Mouse (Mus musculus) small intestine, adult 2 months (tissue): ENCODE measurements at regions not wholly inside any gene's neighbourhood (a gene's known extent, or its start where the extent isn't known, plus 50 kb on each side); places are given as distances from the start of the nearest gene placed in this dataset.

ENCODE experiments used
- H3K27ac ChIP-seq: fragments of 200-500 bp; 2 replicates; pipeline ENCODE4 v1.5.1; 2012; ENCODE audit warnings: low read depth, low read length, control low read depth, inconsistent platforms; ENCODE audit not compliant: insufficient read depth
- H3K27me3 ChIP-seq: fragments of 200-500 bp; 2 replicates; pipeline ENCODE4 v1.6.1; 2012; ENCODE audit warnings: mild to moderate bottlenecking, moderate library complexity, low read length, inconsistent platforms; ENCODE audit not compliant: control insufficient read depth, insufficient read depth
- H3K36me3 ChIP-seq: fragments of 200-500 bp; 2 replicates; pipeline ENCODE4 v1.6.1; 2012; ENCODE audit warnings: mild to moderate bottlenecking, low read length, control low read depth, inconsistent platforms; ENCODE audit not compliant: control insufficient read depth, insufficient read depth
- H3K4me1 ChIP-seq: fragments of 200-500 bp; 2 replicates; pipeline ENCODE4 v1.6.1; 2012; ENCODE audit warnings: low read length, inconsistent platforms, mixed read lengths; ENCODE audit not compliant: control insufficient read depth, insufficient read depth, insufficient read length
- H3K4me3 ChIP-seq: fragments of 200-500 bp; 2 replicates; pipeline ENCODE4 v1.5.1; 2012; ENCODE audit warnings: low read depth, mild to moderate bottlenecking, control low read depth, inconsistent platforms, low read length, moderate library complexity
- CTCF ChIP-seq: fragments of 200-500 bp; IDR thresholded peaks from 2 replicates; pipeline ENCODE4 v1.5.1; 2012; ENCODE audit warnings: low read depth, mild to moderate bottlenecking, control low read depth, inconsistent platforms, low read length, moderate library complexity, mixed read lengths; ENCODE audit not compliant: insufficient replicate concordance, insufficient read length; ENCODE audit errors: extremely low read depth
- POLR2A ChIP-seq: fragments of 200-500 bp; IDR thresholded peaks from 2 replicates; pipeline ENCODE4 v1.6.1; 2012; ENCODE audit warnings: low read depth, mild to moderate bottlenecking, control low read depth, inconsistent platforms, low read length, moderate library complexity
- WGBS: fragments of 180-500 bp; shearing (Covaris S2); methylation state at CpG from one replicate; pipeline ENCODE4 v1.1.7; 2018; 5-methylcytosine and 5-hydroxymethylcytosine counted together

DNA sequence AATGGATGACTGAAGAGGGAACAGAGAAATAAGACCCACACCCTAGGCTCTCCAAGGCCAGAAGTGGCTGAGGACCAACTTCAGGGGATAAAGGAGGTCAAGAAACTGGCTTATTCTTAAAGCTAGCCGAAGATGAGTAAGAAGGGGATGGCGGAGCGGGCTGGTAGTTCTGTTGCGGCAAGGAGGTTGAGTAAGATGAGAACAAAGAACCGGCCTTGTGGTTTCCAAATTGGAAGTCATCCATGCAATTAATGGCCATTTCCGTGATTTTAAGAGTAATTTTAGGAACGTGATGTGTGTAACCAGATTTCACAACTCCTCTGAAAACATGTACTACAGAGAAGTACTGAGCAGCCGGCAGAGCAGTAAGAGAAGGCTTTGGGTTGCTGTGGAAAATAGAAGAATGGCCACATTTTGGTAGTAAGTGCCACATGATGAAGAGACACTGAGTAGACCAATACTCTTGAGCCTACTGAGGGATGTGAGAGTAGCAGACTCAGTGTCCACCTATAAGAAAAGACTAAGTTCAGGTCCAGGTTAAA is 258.4 kb downstream of the Fam49a start:
- H3K4me1 ChIP-seq: no peaks in the 10 kb centered on the region
- 92% methylated on average over 8 of the region's 8 CpGs for WGBS
- H3K36me3 ChIP-seq: no peaks in the 10 kb centered on the region
- H3K4me3 ChIP-seq: no peak overlapping the region
- H3K27ac ChIP-seq: no peak overlapping the region
- TF ChIP-seq CTCF (no peak), POLR2A (no peak)
- no peaks in the 10 kb centered on the region for H3K27me3 ChIP-seq

DNA sequence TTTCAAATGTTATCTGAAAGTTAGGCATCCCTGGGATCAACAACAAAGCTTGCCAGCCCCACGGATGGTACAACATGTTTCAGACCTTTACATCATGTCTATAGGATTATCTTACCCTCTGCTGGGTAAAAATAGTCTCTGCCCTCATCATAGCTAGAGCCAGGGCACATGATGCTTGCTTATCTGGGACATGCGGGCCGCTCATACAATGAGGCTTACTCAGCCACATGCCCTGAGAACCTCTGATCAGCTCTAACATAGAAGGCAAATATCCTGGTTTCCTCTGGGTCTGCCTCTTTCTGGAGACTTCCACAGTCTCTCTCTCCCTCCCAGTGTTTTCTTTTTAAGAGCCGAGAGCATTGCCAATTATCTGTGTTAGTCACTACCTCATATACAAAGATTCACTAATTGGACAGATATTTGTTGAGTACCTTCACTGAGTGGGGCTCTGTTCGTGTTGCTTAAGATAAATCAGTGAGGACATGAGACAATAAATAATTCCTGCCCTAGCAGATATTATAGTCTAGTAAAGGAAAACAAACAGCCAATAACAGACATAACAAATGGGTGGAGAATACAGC is 256.6 kb downstream of the Fam49a start:
- 75% methylated on average over 5 of the region's 5 CpGs for WGBS
- no peaks in the 10 kb centered on the region for H3K36me3 ChIP-seq
- no peak overlapping the region for H3K4me3 ChIP-seq
- no peaks in the 10 kb centered on the region for H3K27me3 ChIP-seq
- TF ChIP-seq POLR2A (no peak), CTCF (no peak)
- no peaks in the 10 kb centered on the region for H3K4me1 ChIP-seq
- H3K27ac ChIP-seq: no peak overlapping the region

GRCm38 (mm10) chr12:12517020-12517419 is 255.1 kb downstream of the Fam49a start:
- no peaks in the 10 kb centered on the region for H3K27me3 ChIP-seq
- H3K36me3 ChIP-seq: no peaks in the 10 kb centered on the region
- H3K4me1 ChIP-seq: no peaks in the 10 kb centered on the region
- no peak overlapping the region for H3K27ac ChIP-seq
- TF ChIP-seq CTCF (no peak), POLR2A (no peak)
- H3K4me3 ChIP-seq: no peak overlapping the region
- WGBS: 55% methylated on average over 4 of the region's 4 CpGs

GRCm38 (mm10) chr12:12510764-12511163 is 248.8 kb downstream of the Fam49a start:
- TF ChIP-seq POLR2A: no peak
- no peak for TF ChIP-seq CTCF
- Histone ChIP-seq H3K27me3 (no peaks in the 10 kb centered on the region), H3K4me3 (no peak overlapping the region), H3K4me1 (peaks cover 2% of the 10 kb centered on the region; the same call in 1 of the 2 replicates), H3K36me3 (no peaks in the 10 kb centered on the region), H3K27ac (no peak overlapping the region)

GRCm38 (mm10) chr12:12509164-12509937 is 247.4 kb downstream of the Fam49a start:
- Histone ChIP-seq H3K27ac (no peak overlapping the region), H3K4me3 (no peak overlapping the region), H3K36me3 (no peaks in the 10 kb centered on the region), H3K27me3 (no peaks in the 10 kb centered on the region), H3K4me1 (peaks cover 2% of the 10 kb centered on the region; the same call in 1 of the 2 replicates)
- TF ChIP-seq POLR2A (no peak), CTCF (no peak)
- 10% methylated on average over 9 of the region's 9 CpGs for WGBS

GRCm38 (mm10) chr12:12508487-12509125 is 246.7 kb downstream of the Fam49a start:
- no peaks in the 10 kb centered on the region for H3K36me3 ChIP-seq
- no peak for TF ChIP-seq POLR2A
- TF ChIP-seq CTCF: no peak
- H3K27me3 ChIP-seq: no peaks in the 10 kb centered on the region
- no peak overlapping the region for H3K4me3 ChIP-seq
- WGBS: 68% methylated on average over 9 of the region's 9 CpGs
- peaks cover 2% of the 10 kb centered on the region; the same call in 1 of the 2 replicates for H3K4me1 ChIP-seq
- no peak overlapping the region for H3K27ac ChIP-seq

DNA sequence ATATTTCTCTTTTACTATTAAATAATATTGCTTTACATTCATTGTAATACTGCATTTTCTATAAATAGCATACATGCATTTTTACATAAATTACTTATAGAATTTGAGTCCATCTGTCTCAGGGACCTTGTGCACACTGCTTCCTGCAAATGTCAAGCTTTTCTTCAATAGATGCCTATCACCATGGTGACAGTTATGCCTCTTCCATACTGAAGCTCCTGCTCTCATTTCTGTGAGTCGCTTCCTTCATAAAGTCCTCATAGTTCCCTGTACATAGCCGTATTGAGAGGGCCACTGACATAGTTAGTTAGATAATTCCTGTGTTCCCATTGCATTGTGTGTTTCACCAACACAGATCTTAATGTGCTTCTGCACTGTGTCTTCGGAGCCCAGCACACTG is 244.7 kb downstream of the Fam49a start:
- 96% methylated on average over 3 of the region's 3 CpGs for WGBS
- Histone ChIP-seq H3K4me1 (peaks cover 2% of the 10 kb centered on the region; the same call in 1 of the 2 replicates), H3K27ac (no peak overlapping the region), H3K27me3 (no peaks in the 10 kb centered on the region), H3K36me3 (no peaks in the 10 kb centered on the region), H3K4me3 (no peak overlapping the region)
- TF ChIP-seq POLR2A: no peak
- TF ChIP-seq CTCF: no peak
